Mouse (Mus musculus) CH12.LX (cell line): ENCODE results near the gene Rilpl1. TPM values are rescaled to one million over a fixed set of nuclear protein-coding genes. Genes with fewer than 3 reads are reported as not detected.

Experiments used
- DNase-seq: peaks from one replicate; pipeline ENCODE4 v3.0.0-alpha.2; 2013; ENCODE audit errors: extremely low read depth
- H3K27ac ChIP-seq: 2 replicates; pipeline ENCODE4 v1.5.1; 2012; ENCODE audit warnings: low read depth, mild to moderate bottlenecking, control low read depth, moderate library complexity; ENCODE audit not compliant: insufficient read depth
- H3K27me3 ChIP-seq: replicated peaks from 2 replicates; pipeline ENCODE3; 2012; ENCODE audit warnings: inconsistent platforms
- H3K36me3 ChIP-seq, 2 experiments: replicated peaks in 1 of 2; 2 replicates each; pipeline versions ENCODE3 to v1.6.1; 2012; ENCODE audit warnings: inconsistent platforms in 1 of 2, low read length in 1 of 2, mild to moderate bottlenecking in 1 of 2, mixed read lengths in 1 of 2, moderate library complexity in 1 of 2; ENCODE audit not compliant: control insufficient read depth in 1 of 2, insufficient read depth in 1 of 2
- H3K4me1 ChIP-seq, 2 experiments: 2 replicates each; pipeline ENCODE4 v1.6.1; 2012; ENCODE audit warnings: inconsistent platforms in 1 of 2, moderate library complexity in 1 of 2; ENCODE audit not compliant: insufficient read depth in 2 of 2, control insufficient read depth in 1 of 2
- H3K4me2 ChIP-seq: 2 replicates; pipeline ENCODE4 v1.6.1; 2012; ENCODE audit warnings: low read depth, mild to moderate bottlenecking, control low read depth; ENCODE audit not compliant: poor library complexity, insufficient read depth, severe bottlenecking
- H3K4me3 ChIP-seq, 3 experiments: fragments of 150-350 bp in 1 of 3; sonication (generic) in 1 of 3; replicated peaks in 1 of 3; 2 replicates each; pipeline versions ENCODE3 to v1.5.1; 2011 to 2012; ENCODE audit warnings: low read depth in 2 of 3, low read length in 2 of 3, mild to moderate bottlenecking in 2 of 3, moderate library complexity in 2 of 3, control low read depth in 1 of 3, improper control_type of control experiment in 1 of 3, inconsistent platforms in 1 of 3, mixed read lengths in 1 of 3; ENCODE audit not compliant: poor library complexity in 1 of 3
- H3K79me2 ChIP-seq: replicated peaks from 2 replicates; pipeline ENCODE4 v1.6.1; 2012; ENCODE audit warnings: mild to moderate bottlenecking, moderate library complexity; ENCODE audit not compliant: control insufficient read depth, poor library complexity, insufficient read depth, severe bottlenecking; ENCODE audit errors: extremely low read depth
- H3K9ac ChIP-seq: 2 replicates; pipeline ENCODE4 v1.6.1; 2012; ENCODE audit warnings: low read depth, mild to moderate bottlenecking, control low read depth, moderate library complexity; ENCODE audit not compliant: insufficient read depth
- H3K9me3 ChIP-seq: replicated peaks from 2 replicates; pipeline ENCODE3; 2012; ENCODE audit warnings: low read length, inconsistent platforms, mixed read lengths
- BHLHE40 ChIP-seq: IDR thresholded peaks from 2 replicates; pipeline ENCODE4 v1.6.1; 2011; ENCODE audit warnings: mild to moderate bottlenecking, low read depth, low read length, improper control_type of control experiment
- CHD2 ChIP-seq: IDR thresholded peaks from 2 replicates; pipeline ENCODE4 v1.6.1; 2011; ENCODE audit warnings: low read length, improper control_type of control experiment
- CTCF ChIP-seq, 2 experiments: IDR thresholded peaks in 1 of 2; conservative IDR thresholded peaks in 1 of 2; 2 replicates each; pipeline ENCODE4 v1.5.1; 2011 to 2012; ENCODE audit warnings: low read depth in 2 of 2, low read length in 2 of 2, improper control_type of control experiment in 1 of 2, inconsistent platforms in 1 of 2, mild to moderate bottlenecking in 1 of 2, moderate library complexity in 1 of 2
- E2F4 ChIP-seq: IDR thresholded peaks from 2 replicates; pipeline ENCODE4 v1.6.1; 2011; ENCODE audit warnings: low read depth, low read length, improper control_type of control experiment; ENCODE audit not compliant: insufficient replicate concordance
- ELF1 ChIP-seq: IDR thresholded peaks from 2 replicates; pipeline ENCODE4 v1.6.1; 2014; ENCODE audit warnings: low read depth, mild to moderate bottlenecking, inconsistent platforms, low read length, improper control_type of control experiment
- EP300 ChIP-seq: IDR thresholded peaks from 2 replicates; pipeline ENCODE4 v1.6.1; 2011; ENCODE audit warnings: low read length, improper control_type of control experiment
- KAT2A ChIP-seq: IDR thresholded peaks from 2 replicates; pipeline ENCODE4 v1.6.1; 2012; ENCODE audit warnings: low read length, improper control_type of control experiment, inconsistent platforms; ENCODE audit not compliant: insufficient replicate concordance
- MAZ ChIP-seq: IDR thresholded peaks from 2 replicates; pipeline ENCODE4 v1.6.1; 2012; ENCODE audit warnings: low read depth, mild to moderate bottlenecking, inconsistent platforms, low read length, improper control_type of control experiment, moderate library complexity
- MXI1 ChIP-seq: IDR thresholded peaks from 2 replicates; pipeline ENCODE4 v1.6.1; 2011; ENCODE audit warnings: mild to moderate bottlenecking, low read depth, low read length, improper control_type of control experiment
- MYC ChIP-seq: IDR thresholded peaks from 2 replicates; pipeline ENCODE4 v1.6.1; 2011; ENCODE audit warnings: low read depth, mild to moderate bottlenecking, improper control_type of control experiment, low read length
- NRF1 ChIP-seq: IDR thresholded peaks from 2 replicates; pipeline ENCODE4 v1.6.1; 2014; ENCODE audit warnings: low read depth, mild to moderate bottlenecking, inconsistent platforms, low read length, improper control_type of control experiment, moderate library complexity
- PAX5 ChIP-seq: IDR thresholded peaks from 2 replicates; pipeline ENCODE4 v1.6.1; 2012; ENCODE audit warnings: low read length, inconsistent platforms, mixed read lengths
- POLR2A ChIP-seq: IDR thresholded peaks from 2 replicates; pipeline ENCODE4 v1.6.1; 2011; ENCODE audit warnings: low read depth, mild to moderate bottlenecking, improper control_type of control experiment, low read length
- RCOR1 ChIP-seq: conservative IDR thresholded peaks from 2 replicates; pipeline ENCODE4 v1.6.1; 2012; ENCODE audit warnings: low read depth, mild to moderate bottlenecking, inconsistent platforms, low read length, improper control_type of control experiment
- SMC3 ChIP-seq: IDR thresholded peaks from 2 replicates; pipeline ENCODE4 v1.6.1; 2011; ENCODE audit warnings: low read depth, low read length, improper control_type of control experiment
- TBP ChIP-seq: conservative IDR thresholded peaks from 2 replicates; pipeline ENCODE4 v1.6.1; 2011; ENCODE audit warnings: low read depth, low read length, improper control_type of control experiment
- TCF12 ChIP-seq: IDR thresholded peaks from 2 replicates; pipeline ENCODE4 v1.6.1; 2014; ENCODE audit warnings: low read depth, mild to moderate bottlenecking, inconsistent platforms, low read length, improper control_type of control experiment
- UBTF ChIP-seq: IDR thresholded peaks from 2 replicates; pipeline ENCODE4 v1.6.1; 2012; ENCODE audit warnings: low read depth, mild to moderate bottlenecking, inconsistent platforms, low read length, improper control_type of control experiment, moderate library complexity
- USF2 ChIP-seq: conservative IDR thresholded peaks from 2 replicates; pipeline ENCODE4 v1.6.1; 2011; ENCODE audit warnings: low read depth, low read length, improper control_type of control experiment
- ZC3H11A ChIP-seq: IDR thresholded peaks from 2 replicates; pipeline ENCODE4 v1.6.1; 2012; ENCODE audit warnings: low read depth, mild to moderate bottlenecking, inconsistent platforms, low read length, improper control_type of control experiment
- ZMIZ1 ChIP-seq: IDR thresholded peaks from 2 replicates; pipeline ENCODE4 v1.6.1; 2012; ENCODE audit warnings: low read depth, mild to moderate bottlenecking, inconsistent platforms, low read length, improper control_type of control experiment
- dilution Hi-C: fragments of 300-500 bp; cut with MboI; formaldehyde crosslinking; loops from 2 replicates; pipeline ENCODE4 v1.14.3; 2020; ENCODE audit warnings: low sequenced_read_pairs; ENCODE audit not compliant: extremely low pct_unique_long_range_greater_than_20kb, extremely low pct_ligation_motif_present
- in situ Hi-C: fragments of 300-500 bp; cut with MboI; formaldehyde crosslinking; loops from 3 replicates; pipeline ENCODE4 v1.14.3; 2019; ENCODE audit warnings: low sequenced_read_pairs, low pct_ligation_motif_present, low pct_unique_long_range_greater_than_20kb, mixed read lengths
- polyA plus RNA-seq: library from polyadenylated mRNA; unstranded; fragments of >175 nt; gene quantifications from 2 replicates; pipeline ENCODE4 v1.2.1, GENCODE M21; 2012; ENCODE audit warnings: low read depth; ENCODE audit not compliant: insufficient read length
- total RNA-seq, 2 experiments: library from RNA; depleted of rRNA; stranded (reverse); fragments of 300-350 nt in 1 of 2; fragments of >200 nt in 1 of 2; gene quantifications; 2 replicates each; pipeline ENCODE4 v1.2.3; 2012 to 2014

Gene Rilpl1
- total and polyA plus RNA-seq, 3 experiments: 3.1 to 5.7 (median 5.4) TPM

GRCm38 (mm10) chr5:124482966-124483654, 48.1 kb downstream of the Rilpl1 start, which contains the start of gene Snrnp35 (continued):
- TF ChIP-seq MXI1 (peak; percentile 67), PAX5 (no peak), KAT2A (0 out of 2 replicates have a peak, but pooled peaks have one; percentile 55), TBP (peak; percentile 88), MAZ (peak; percentile 83; the same call in 1 of the 2 replicates), RCOR1 (no peak; the same call in 1 of the 2 replicates), ELF1 (peak; percentile 50), ZMIZ1 (peak; percentile 93), UBTF (peak; percentile 86; the same call in 1 of the 2 replicates), BHLHE40 (peak; percentile 68), EP300 (no peak), USF2 (no peak), POLR2A (peak; percentile 88), MYC (peak; percentile 91), E2F4 (peak; percentile 71; the same call in 1 of the 2 replicates)
- TF ChIP-seq, all 38 proteins: peak for 22

DNA sequence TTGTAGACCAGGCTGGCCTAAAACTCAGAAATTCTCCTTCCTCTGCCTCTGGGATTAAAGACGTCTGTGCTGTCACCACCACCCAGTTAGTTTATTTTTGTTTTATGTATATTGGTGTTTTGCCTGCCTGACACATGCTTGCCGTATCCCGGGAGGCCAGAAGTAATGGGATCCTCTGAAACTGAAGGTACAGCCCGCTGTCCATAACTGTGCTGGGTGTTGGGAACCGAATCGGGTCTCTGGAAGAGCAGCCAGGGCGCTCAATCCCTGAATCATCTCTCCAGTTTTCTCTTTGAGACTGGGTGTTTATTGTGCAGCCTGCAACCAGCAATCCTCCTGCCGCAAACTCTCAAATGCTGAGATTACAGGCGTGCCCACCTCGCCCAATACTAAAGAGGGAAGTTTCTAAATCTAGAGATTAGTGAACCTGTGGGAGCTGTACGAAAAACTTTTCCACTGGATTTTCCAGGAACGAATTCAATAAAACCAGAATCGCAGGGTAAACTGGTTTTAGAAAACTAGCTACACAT, 48.7 kb downstream of the Rilpl1 start:
- dilution Hi-C loops (no loop called here), in situ Hi-C loops (no loop called here)
- no peaks in the 10 kb centered on the region for H3K9me3 ChIP-seq
- H3K27me3 ChIP-seq: no peaks in the 10 kb centered on the region
- DNase-seq: no peak
- H3K27ac ChIP-seq: peak overlapping the region; percentile 93
- TF ChIP-seq SMC3 (no peak), MAZ (no peak), ZC3H11A (no peak), NRF1 (no peak), POLR2A (no peak), CTCF (conservative IDR thresholded peaks at IDR 0.05 in 1 of 2, IDR thresholded peaks at IDR 0.05 in 1 of 2; ENCODE audit: low read depth in 2 of 2, low read length in 2 of 2) (no peak), CHD2 (no peak), TCF12 (no peak)
- peaks cover 12% of the 10 kb centered on the region for H3K79me2 ChIP-seq
- H3K9ac ChIP-seq: peak overlapping the region; percentile 99
- peak overlapping the region; percentile 92 for H3K4me2 ChIP-seq
- H3K36me3 ChIP-seq: peaks cover 2 to 20% of the 10 kb centered on the region in 2 experiments
- H3K4me3 ChIP-seq: peak overlapping the region; percentile 66 to 94 (median 71)
- peaks cover 8 to 47% of the 10 kb centered on the region in 2 experiments; a peak in 3 of 4 replicates for H3K4me1 ChIP-seq
